Mouse (Mus musculus) lung, adult 2 months (tissue): ENCODE measurements at regions not wholly inside any gene's neighbourhood (a gene's known extent, or its start where the extent isn't known, plus 50 kb on each side); places are given as distances from the start of the nearest gene placed in this dataset.

Experiments used
- CTCF ChIP-seq: fragments of 200-500 bp; IDR thresholded peaks from 2 replicates; pipeline ENCODE4 v1.5.1; 2011; ENCODE audit warnings: mild to moderate bottlenecking, low read length, control low read depth; ENCODE audit not compliant: insufficient read depth
- POLR2A ChIP-seq: fragments of 200-500 bp; IDR thresholded peaks from 2 replicates; pipeline ENCODE4 v1.6.1; 2011; ENCODE audit warnings: low read depth, mild to moderate bottlenecking, control low read depth, low read length, borderline replicate concordance; ENCODE audit errors: extremely low read depth

GRCm38 (mm10) chr1:136699153-136699524 lies 74.4 kb downstream of the Zfp281 start:
- TF ChIP-seq POLR2A = no peak
- TF ChIP-seq CTCF = no peak
